In the genomic region with DNA sequence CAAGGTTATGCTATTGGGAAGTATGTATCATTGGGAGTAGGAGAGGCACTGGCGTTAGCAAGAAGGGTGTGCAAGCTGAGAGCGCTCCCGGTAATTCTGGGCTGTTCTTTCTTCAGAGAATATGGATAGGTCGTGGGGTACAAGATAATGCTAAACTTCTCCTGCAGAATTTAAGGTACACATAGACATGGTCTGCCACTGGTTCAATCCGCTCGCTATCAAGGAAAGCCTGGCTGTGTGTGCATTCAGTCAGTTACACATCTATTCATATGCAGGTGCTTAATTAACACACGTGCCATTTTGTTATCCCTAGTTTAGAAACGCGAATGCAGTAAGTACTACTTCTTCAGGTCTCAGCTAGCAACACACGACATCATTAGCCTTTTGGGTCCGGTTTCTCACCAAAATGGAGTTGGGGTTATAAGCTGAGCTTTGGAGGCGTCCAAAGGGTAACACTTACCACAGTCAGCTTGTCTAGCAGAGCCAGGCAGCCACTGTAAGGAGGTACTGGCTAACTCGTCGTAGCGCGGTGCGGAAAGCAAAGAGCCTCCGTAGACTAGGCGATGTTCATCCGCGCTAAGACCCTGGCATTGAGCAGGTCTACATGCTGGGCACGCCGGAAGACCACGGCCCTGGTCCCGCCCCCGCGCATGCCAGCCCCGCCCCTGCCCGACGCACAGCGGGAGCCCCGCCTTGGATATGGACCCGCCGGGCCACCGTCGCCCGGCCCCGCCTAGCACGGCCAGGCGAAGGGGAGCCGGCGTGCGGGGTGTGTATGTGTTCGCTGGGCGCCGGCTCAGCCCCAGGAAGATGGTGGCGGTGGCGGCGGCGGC, we compare ENCODE assay signal across 7 mouse cellular contexts. TPM values are rescaled to one million over a fixed set of nuclear protein-coding genes. Genes with fewer than 3 reads are reported as not detected.
DNase-seq lines count a peak whose midpoint lies in the region; ATAC-seq lines count a peak whose summit lies in the region.

A gene (minus strand): TSS at position 656 of the 833 bp plus-strand sequence.
A gene (plus strand): TSS at position 745 of the 833 bp plus-strand sequence.

- H3K36me3 ChIP-seq in embryonic facial prominence, embryonic 10.5 days (replicated peaks): no peaks in the 10 kb centered on the region
- H3K36me3 ChIP-seq in limb, embryonic 10.5 days: no peaks in the 10 kb centered on the region
- H3K36me3 ChIP-seq in midbrain, embryonic 13.5 days: 0 out of 2 replicates have a peak, but pooled peaks cover 3% of the 10 kb centered on the region

- peak; percentile 98 for DNase-seq in adrenal gland, postnatal 10 days
- peak; percentile 97 for DNase-seq in embryonic facial prominence, embryonic 10.5 days (ENCODE audit: low spot score)
- DNase-seq in kidney, adult 11 months: peak; percentile 84
- peak; percentile 99 for DNase-seq in limb, embryonic 10.5 days (ENCODE audit: low spot score)
- peak; percentile 90 for DNase-seq in spleen, adult 12 weeks (ENCODE audit: low spot score)

- H3K27me3 ChIP-seq in embryonic facial prominence, embryonic 10.5 days (replicated peaks; ENCODE audit: low read depth, poor library complexity, severe bottlenecking): no peaks in the 10 kb centered on the region
- H3K27me3 ChIP-seq in limb, embryonic 10.5 days (ENCODE audit: low read depth, poor library complexity, severe bottlenecking): no peaks in the 10 kb centered on the region
- H3K27me3 ChIP-seq in midbrain, embryonic 13.5 days: no peaks in the 10 kb centered on the region

- peak within 1 kb of the TSS; percentile 86 for H3K27ac ChIP-seq in embryonic facial prominence, embryonic 10.5 days (replicated peaks)
- peak within 1 kb of the TSS; percentile 87 for H3K27ac ChIP-seq in limb, embryonic 10.5 days
- peak within 1 kb of the TSS; percentile 88 for H3K27ac ChIP-seq in midbrain, embryonic 13.5 days

- peak within 1 kb of the TSS; percentile 95 for H3K4me3 ChIP-seq in embryonic facial prominence, embryonic 10.5 days
- peak within 1 kb of the TSS; percentile 90 for H3K4me3 ChIP-seq in limb, embryonic 10.5 days
- peak within 1 kb of the TSS; percentile 99 for H3K4me3 ChIP-seq in midbrain, embryonic 13.5 days (replicated peaks)

- H3K9ac ChIP-seq in midbrain, embryonic 13.5 days (replicated peaks): peak within 1 kb of the TSS; percentile 96

- H3K4me2 ChIP-seq in midbrain, embryonic 13.5 days (replicated peaks): peak within 1 kb of the TSS; percentile 84

- H3K9me3 ChIP-seq in embryonic facial prominence, embryonic 10.5 days: no peaks in the 10 kb centered on the region
- H3K9me3 ChIP-seq in limb, embryonic 10.5 days (replicated peaks): no peaks in the 10 kb centered on the region
- H3K9me3 ChIP-seq in midbrain, embryonic 13.5 days: no peaks in the 10 kb centered on the region

- H3K4me1 ChIP-seq in embryonic facial prominence, embryonic 10.5 days: peaks cover 23% of the 10 kb centered on the region
- H3K4me1 ChIP-seq in limb, embryonic 10.5 days: peaks cover 23% of the 10 kb centered on the region
- H3K4me1 ChIP-seq in midbrain, embryonic 13.5 days (replicated peaks): peaks cover 32% of the 10 kb centered on the region

- ATAC-seq in granulocyte monocyte progenitor cell, adult 5-6 weeks (replicated peaks; ENCODE audit: poor library complexity, severe bottlenecking): peak; percentile 98
- ATAC-seq in midbrain, embryonic 13.5 days: peak; percentile 98

- 5% methylated on average over 50 of the region's 50 CpGs for WGBS in embryonic facial prominence, embryonic 10.5 days
- 4% methylated on average over 50 of the region's 50 CpGs for WGBS in limb, embryonic 10.5 days
- 4% methylated on average over 49 of the region's 50 CpGs for WGBS in midbrain, embryonic 13.5 days

RNA-seq across cellular contexts. Expression of the first gene that starts in this region (rescaled TPM):
- 10 to 100 TPM; 38.9 to 49.6 TPM for total RNA-seq in adrenal gland, postnatal 10 days (2021)
- polyA plus RNA-seq in embryonic facial prominence, embryonic 10.5 days (2016; fragmentation: Nextera tagmentation; extraction: Ambion mirVana): 30.3 and 32.2 TPM in 2 replicates
- total RNA-seq in granulocyte monocyte progenitor cell, adult 5-6 weeks (2014; fragmentation: Nextera tagmentation): 10.5 and 19.0 TPM in 2 replicates
- total RNA-seq in granulocyte monocyte progenitor cell, adult 5-6 weeks (2017): 5.3 and 8.6 TPM in 2 replicates
- 16.2 and 20.5 TPM in 2 replicates for polyA plus RNA-seq in limb, embryonic 10.5 days (2016; fragmentation: Nextera tagmentation; extraction: Ambion mirVana)
- polyA plus RNA-seq in midbrain, embryonic 13.5 days (2015; fragmentation: Nextera tagmentation; extraction: Ambion mirVana): 109 and 112 TPM in 2 replicates

RNA-seq across cellular contexts. Expression of the second gene that starts in this region (rescaled TPM):
- total RNA-seq in adrenal gland, postnatal 10 days (2021): 10 to 100 TPM; 26.5 to 32.7 TPM
- polyA plus RNA-seq in embryonic facial prominence, embryonic 10.5 days (2016; fragmentation: Nextera tagmentation; extraction: Ambion mirVana): 6.0 and 6.2 TPM in 2 replicates
- total RNA-seq in granulocyte monocyte progenitor cell, adult 5-6 weeks (2014; fragmentation: Nextera tagmentation): 37.3 and 38.9 TPM in 2 replicates
- total RNA-seq in granulocyte monocyte progenitor cell, adult 5-6 weeks (2017): 37.7 and 37.8 TPM in 2 replicates
- polyA plus RNA-seq in limb, embryonic 10.5 days (2016; fragmentation: Nextera tagmentation; extraction: Ambion mirVana): 5.7 and 6.9 TPM in 2 replicates
- polyA plus RNA-seq in midbrain, embryonic 13.5 days (2015; fragmentation: Nextera tagmentation; extraction: Ambion mirVana): 11.9 and 12.9 TPM in 2 replicates

Comparison
In these comparisons a context has a peak if more than half of its experiments do, and no peak if none do; other contexts are left out.
1. Peak in every context shown above with its lines: DNase-seq, ATAC-seq, H3K4me3 ChIP-seq and H3K27ac ChIP-seq.